Comparison of ENCODE assay signal across 9 mouse cellular contexts in the genomic region with DNA sequence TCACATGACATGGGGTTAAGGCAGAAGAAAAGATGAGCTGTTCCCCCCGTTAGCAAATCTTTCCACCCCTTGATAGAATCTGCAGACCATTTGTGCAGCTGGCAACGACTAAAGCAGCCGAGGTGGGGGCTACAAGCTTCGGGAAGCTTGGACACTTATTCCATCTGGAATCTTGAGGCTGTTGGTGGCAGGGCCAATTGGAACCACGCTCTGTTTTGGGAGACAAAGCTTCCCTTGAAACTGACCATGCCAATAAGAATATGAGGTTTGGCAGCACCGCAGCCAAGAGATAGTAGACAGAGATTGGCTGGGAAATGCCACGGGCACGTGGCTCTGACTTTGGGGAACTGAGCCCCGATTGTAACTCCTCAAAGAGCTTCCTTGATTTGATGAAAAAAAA. TPM values are rescaled to one million over a fixed set of nuclear protein-coding genes. Genes with fewer than 3 reads are reported as not detected.
A peak's percentile ranks its signal among the peaks of the same experiment; 100 is the strongest.
DNase-seq lines count a peak whose midpoint lies in the region; ATAC-seq lines count a peak whose summit lies in the region.
"Had no signal": no experiment of that assay in that cellular context is flagged by ENCODE, and none has a peak within 500 bp of the region (broad histone marks: within the 10 kb centered on the region; RNA-seq: fewer than 3 reads in every experiment).

No protein-coding gene starts in this region.

- WGBS in heart, embryonic 11.5 days (ENCODE audit: insufficient replicate concordance): 60% methylated on average over 9 of the region's 9 CpGs
- 55% methylated on average over 9 of the region's 9 CpGs for WGBS in neural tube, embryonic 13.5 days
- WGBS in heart, embryonic 13.5 days: 68% methylated on average over 9 of the region's 9 CpGs

- no peak overlapping the region for H3K27ac ChIP-seq in heart, embryonic 11.5 days (ENCODE audit: low read depth, low read length)
- H3K27ac ChIP-seq in neural tube, embryonic 13.5 days (replicated peaks): peak overlapping the region; percentile 10; the same call in 1 of the 2 replicates
- H3K27ac ChIP-seq in heart, embryonic 13.5 days (replicated peaks): peak overlapping the region; percentile 55; the same call in 1 of the 2 replicates
- H3K27ac ChIP-seq: macrophage had no signal

- no peak overlapping the region for H3K4me2 ChIP-seq in heart, embryonic 11.5 days
- no peak overlapping the region for H3K4me2 ChIP-seq in neural tube, embryonic 13.5 days
- no peak overlapping the region for H3K4me2 ChIP-seq in heart, embryonic 13.5 days

- no peak overlapping the region for H3K4me3 ChIP-seq in heart, embryonic 11.5 days (ENCODE audit: low read depth, low read length)
- no peak overlapping the region for H3K4me3 ChIP-seq in neural tube, embryonic 13.5 days
- no peak overlapping the region for H3K4me3 ChIP-seq in heart, embryonic 13.5 days

- no peaks in the 10 kb centered on the region for H3K27me3 ChIP-seq in heart, embryonic 11.5 days (ENCODE audit: control insufficient read depth, insufficient read depth, low read length)
- H3K27me3 ChIP-seq in neural tube, embryonic 13.5 days: no peaks in the 10 kb centered on the region
- H3K27me3 ChIP-seq in heart, embryonic 13.5 days (replicated peaks): no peaks in the 10 kb centered on the region

- no peak overlapping the region for H3K9ac ChIP-seq in heart, embryonic 11.5 days (ENCODE audit: low read depth, low read length)
- no peak overlapping the region for H3K9ac ChIP-seq in neural tube, embryonic 13.5 days
- H3K9ac ChIP-seq in heart, embryonic 13.5 days: no peak overlapping the region

- H3K9me3 ChIP-seq in heart, embryonic 11.5 days (replicated peaks; ENCODE audit: control insufficient read depth, low read length): no peaks in the 10 kb centered on the region
- H3K9me3 ChIP-seq in neural tube, embryonic 13.5 days: no peaks in the 10 kb centered on the region
- no peaks in the 10 kb centered on the region for H3K9me3 ChIP-seq in heart, embryonic 13.5 days

- no peaks in the 10 kb centered on the region for H3K36me3 ChIP-seq in heart, embryonic 11.5 days (ENCODE audit: control insufficient read depth, insufficient read depth, low read length)
- H3K36me3 ChIP-seq in neural tube, embryonic 13.5 days: no peaks in the 10 kb centered on the region
- no peaks in the 10 kb centered on the region for H3K36me3 ChIP-seq in heart, embryonic 13.5 days

- DNase-seq in heart, adult 11 months: peak; percentile 95
- DNase-seq in neural tube, embryonic 10.5 days (ENCODE audit: extremely low spot score, low spot score): no peak
- DNase-seq in retina, embryonic 14.5 days (ENCODE audit: low spot score): peak; percentile 58
- no peak for DNase-seq in urinary bladder, adult 18-20 months (ENCODE audit: low spot score in 2 of 2)

- ATAC-seq in heart, embryonic 11.5 days (replicated peaks; ENCODE audit: insufficient number of reproducible peaks, low FRiP score, low TSS enrichment): no peak
- no peak for ATAC-seq in neural tube, embryonic 13.5 days (ENCODE audit: low read depth)
- no peak for ATAC-seq in heart, embryonic 13.5 days (ENCODE audit: extremely low read depth, insufficient number of reproducible peaks, low FRiP score, low TSS enrichment)
- ATAC-seq in megakaryocyte-erythroid progenitor cell, adult 5-6 weeks (replicated peaks; ENCODE audit: low FRiP score, low TSS enrichment, poor library complexity, severe bottlenecking): no peak

- peaks cover 14% of the 10 kb centered on the region for H3K4me1 ChIP-seq in heart, embryonic 11.5 days (ENCODE audit: control insufficient read depth, insufficient read depth, low read length)
- H3K4me1 ChIP-seq in neural tube, embryonic 13.5 days (replicated peaks): peaks cover 43% of the 10 kb centered on the region
- H3K4me1 ChIP-seq in heart, embryonic 13.5 days: peaks cover 32% of the 10 kb centered on the region

RNA-seq across cellular contexts. Expression of a gene that starts 31.7 kb away (rescaled TPM):
- polyA plus RNA-seq in heart, embryonic 11.5 days (2014; fragmentation: Nextera tagmentation; extraction: Ambion mirVana): 7.7 and 8.2 TPM in 2 replicates
- polyA plus RNA-seq in neural tube, embryonic 13.5 days (2015; fragmentation: Nextera tagmentation; extraction: Ambion mirVana): 30.6 and 34.0 TPM in 2 replicates
- polyA plus RNA-seq in heart, embryonic 13.5 days (2015; fragmentation: Nextera tagmentation; extraction: Ambion mirVana): 9.3 and 9.8 TPM in 2 replicates
- total RNA-seq in megakaryocyte-erythroid progenitor cell, adult 5-6 weeks (2014; fragmentation: Nextera tagmentation): 0.28 TPM in 1 of 2 replicates, not detected in the other
- not detected in 2 replicates for total RNA-seq in megakaryocyte-erythroid progenitor cell, adult 5-6 weeks (2017)
- polyA plus RNA-seq: macrophage had no signal

Comparison
In these comparisons a context has a peak if more than half of its experiments do, and no peak if none do; other contexts are left out.
1. DNase-seq: peak in heart, adult 11 months (single experiment) and retina, embryonic 14.5 days (single experiment); none in neural tube, embryonic 10.5 days (single experiment) and urinary bladder, adult 18-20 months (0 of 2).